Mouse (Mus musculus): ENCODE results near the gene Pakap.

GRCm38 (mm10) chr4:57682944-57683343 is 115.0 kb downstream of the Pakap start:
- no peak for TF ChIP-seq CTCF (IDR thresholded peaks at IDR 0.05; ENCODE audit: borderline replicate concordance, extremely low read depth, insufficient read depth, insufficient read length)
- no peak for TF ChIP-seq POLR2A (IDR thresholded peaks at IDR 0.05; ENCODE audit: borderline replicate concordance, extremely low read depth, insufficient read depth, insufficient read length, poor library complexity, severe bottlenecking)
